ENCODE assay signal across 8 mouse cellular contexts in genomic region chr17:24687146-24687595, GRCm38 (mm10). TPM values are rescaled to one million over a fixed set of nuclear protein-coding genes. Genes with fewer than 3 reads are reported as not detected.
DNase-seq lines count a peak whose midpoint lies in the region; ATAC-seq and TF ChIP-seq lines count a peak whose summit lies in the region.

No protein-coding gene starts in this region.

- peak overlapping the region; percentile 61 to 64 for H3K4me3 ChIP-seq in MEL (ENCODE audit: control insufficient read depth in 1 of 2, insufficient read depth in 1 of 2, low read depth in 2 of 2, low read length in 2 of 2)
- H3K4me3 ChIP-seq in embryonic facial prominence, embryonic 15.5 days (replicated peaks): peak overlapping the region; percentile 29
- H3K4me3 ChIP-seq in hindbrain, embryonic 12.5 days: peak overlapping the region; percentile 23
- peak overlapping the region; percentile 59 for H3K4me3 ChIP-seq in liver, adult 2 months (ENCODE audit: insufficient read depth, low read depth, low read length)
- peak overlapping the region; percentile 64 for H3K4me3 ChIP-seq in midbrain, postnatal 0 days (ENCODE audit: low read depth, low read length)
- H3K4me3 ChIP-seq in thymus, adult 2 months (ENCODE audit: control insufficient read depth, insufficient read depth, low read length): peak overlapping the region; percentile 40

- no peaks in the 10 kb centered on the region for H3K79me2 ChIP-seq in MEL (ENCODE audit: control insufficient read depth, insufficient read depth, low read length, poor library complexity)
- no peaks in the 10 kb centered on the region for H3K79me2 ChIP-seq in liver, adult 2 months (ENCODE audit: control insufficient read depth, insufficient read depth, low read length)

- 2% methylated on average over 25 of the region's 25 CpGs for WGBS in embryonic facial prominence, embryonic 15.5 days
- WGBS in hindbrain, embryonic 12.5 days: 2% methylated on average over 25 of the region's 25 CpGs
- WGBS in liver, adult 2 months: 5% methylated on average over 25 of the region's 25 CpGs
- 2% methylated on average over 25 of the region's 25 CpGs for WGBS in midbrain, postnatal 0 days
- WGBS in thymus, adult 2 months: under 1% methylated on average over 25 of the region's 25 CpGs

- H3K4me1 ChIP-seq in MEL (ENCODE audit: control insufficient read depth in 1 of 2, insufficient read depth in 2 of 2, low read length in 2 of 2): peaks cover 0 to 12% of the 10 kb centered on the region in 2 experiments; a peak in 3 of 4 replicates
- H3K4me1 ChIP-seq in embryonic facial prominence, embryonic 15.5 days: peaks cover 22% of the 10 kb centered on the region
- peaks cover 25% of the 10 kb centered on the region for H3K4me1 ChIP-seq in hindbrain, embryonic 12.5 days
- H3K4me1 ChIP-seq in liver, adult 2 months (ENCODE audit: control insufficient read depth, insufficient read depth, low read length): peaks cover 6% of the 10 kb centered on the region; the same call in 1 of the 2 replicates
- H3K4me1 ChIP-seq in midbrain, postnatal 0 days (ENCODE audit: insufficient read depth, low read length): peaks cover 14% of the 10 kb centered on the region
- H3K4me1 ChIP-seq in thymus, adult 2 months (replicated peaks; ENCODE audit: control insufficient read depth, insufficient read depth, low read length): peaks cover 22% of the 10 kb centered on the region

- H3K4me2 ChIP-seq in embryonic facial prominence, embryonic 15.5 days (replicated peaks): peak overlapping the region; percentile 56
- peak overlapping the region; percentile 42 for H3K4me2 ChIP-seq in hindbrain, embryonic 12.5 days (replicated peaks)
- peak overlapping the region; percentile 65 for H3K4me2 ChIP-seq in midbrain, postnatal 0 days (ENCODE audit: low read depth, low read length, poor library complexity, severe bottlenecking)

- peaks cover 0 to 3% of the 10 kb centered on the region in 2 experiments; a peak in 1 of 4 replicates for H3K36me3 ChIP-seq in MEL (ENCODE audit: control insufficient read depth in 1 of 2, insufficient read depth in 2 of 2, low read length in 2 of 2)
- peaks cover under 1% of the 10 kb centered on the region for H3K36me3 ChIP-seq in embryonic facial prominence, embryonic 15.5 days
- peaks cover 7% of the 10 kb centered on the region; the same call in 1 of the 2 replicates for H3K36me3 ChIP-seq in hindbrain, embryonic 12.5 days
- no peaks in the 10 kb centered on the region for H3K36me3 ChIP-seq in liver, adult 2 months (ENCODE audit: control insufficient read depth, insufficient read depth, low read length)
- peaks cover 17% of the 10 kb centered on the region for H3K36me3 ChIP-seq in midbrain, postnatal 0 days (ENCODE audit: insufficient read depth, low read length)
- H3K36me3 ChIP-seq in thymus, adult 2 months (ENCODE audit: control insufficient read depth, insufficient read depth, low read length): no peaks in the 10 kb centered on the region

- TF ChIP-seq EP300 in MEL (IDR thresholded peaks at IDR 0.05; ENCODE audit: low read depth in 1 of 2, low read length in 2 of 2): no peak; a peak in 1 of 4 replicates

- peak overlapping the region; percentile 71 for H3K27ac ChIP-seq in MEL (ENCODE audit: control insufficient read depth, low read depth, low read length)
- H3K27ac ChIP-seq in embryonic facial prominence, embryonic 15.5 days (replicated peaks): no peak overlapping the region
- H3K27ac ChIP-seq in hindbrain, embryonic 12.5 days: no peak overlapping the region
- H3K27ac ChIP-seq in liver, adult 2 months (replicated peaks; ENCODE audit: insufficient read depth, low read depth, low read length): no peak overlapping the region
- no peak overlapping the region for H3K27ac ChIP-seq in midbrain, postnatal 0 days (ENCODE audit: low read depth, low read length)
- H3K27ac ChIP-seq in thymus, adult 2 months (ENCODE audit: control insufficient read depth, insufficient read depth, low read length): no peak overlapping the region

- TF ChIP-seq CTCF in MEL (IDR thresholded peaks at IDR 0.05 in 2 of 3, conservative IDR thresholded peaks at IDR 0.05 in 1 of 3; ENCODE audit: control insufficient read depth in 1 of 3, insufficient read depth in 1 of 3, low read depth in 2 of 3, low read length in 3 of 3, poor library complexity in 1 of 3, severe bottlenecking in 1 of 3): no peak
- no peak for TF ChIP-seq CTCF in liver, adult 2 months (IDR thresholded peaks at IDR 0.05; ENCODE audit: low read depth, low read length)
- no peak for TF ChIP-seq CTCF in midbrain, postnatal 0 days (IDR thresholded peaks at IDR 0.05)
- TF ChIP-seq CTCF in thymus, adult 2 months (IDR thresholded peaks at IDR 0.05; ENCODE audit: borderline replicate concordance, control insufficient read depth, extremely low read depth, insufficient read depth, low read length, poor library complexity): no peak

- no peak for TF ChIP-seq RAD21 in MEL (IDR thresholded peaks at IDR 0.05; ENCODE audit: low read depth, low read length)

- H3K9me3 ChIP-seq in MEL (replicated peaks; ENCODE audit: insufficient read depth, low read length): no peaks in the 10 kb centered on the region
- H3K9me3 ChIP-seq in embryonic facial prominence, embryonic 15.5 days (replicated peaks): no peaks in the 10 kb centered on the region
- H3K9me3 ChIP-seq in hindbrain, embryonic 12.5 days (replicated peaks): no peaks in the 10 kb centered on the region
- no peaks in the 10 kb centered on the region for H3K9me3 ChIP-seq in midbrain, postnatal 0 days (ENCODE audit: low read length)

- peak overlapping the region; percentile 57 for H3K9ac ChIP-seq in MEL (ENCODE audit: control insufficient read depth, low read depth, low read length, poor library complexity, severe bottlenecking)
- 0 out of 2 replicates have a peak overlapping the region, but pooled peaks have one; percentile 23 for H3K9ac ChIP-seq in embryonic facial prominence, embryonic 15.5 days
- H3K9ac ChIP-seq in hindbrain, embryonic 12.5 days: no peak overlapping the region
- H3K9ac ChIP-seq in liver, adult 2 months (ENCODE audit: low read depth, low read length): peak overlapping the region; percentile 13
- H3K9ac ChIP-seq in midbrain, postnatal 0 days (replicated peaks; ENCODE audit: low read length, poor library complexity, severe bottlenecking): peak overlapping the region; percentile 44; the same call in 1 of the 2 replicates

- ATAC-seq in embryonic facial prominence, embryonic 15.5 days (ENCODE audit: insufficient number of reproducible peaks, low FRiP score, low TSS enrichment, low read depth): peak; percentile 47; the same call in 1 of the 2 replicates
- ATAC-seq in hindbrain, embryonic 12.5 days (ENCODE audit: low FRiP score): no peak
- ATAC-seq in midbrain, postnatal 0 days (ENCODE audit: low FRiP score): no peak

- no peaks in the 10 kb centered on the region for H3K27me3 ChIP-seq in MEL (ENCODE audit: control insufficient read depth in 1 of 2, insufficient read depth in 2 of 2, low read length in 2 of 2)
- H3K27me3 ChIP-seq in embryonic facial prominence, embryonic 15.5 days: peaks cover 46% of the 10 kb centered on the region
- H3K27me3 ChIP-seq in hindbrain, embryonic 12.5 days: peaks cover 50% of the 10 kb centered on the region
- H3K27me3 ChIP-seq in liver, adult 2 months (ENCODE audit: control insufficient read depth, insufficient read depth, low read length): peaks cover 6% of the 10 kb centered on the region
- no peaks in the 10 kb centered on the region for H3K27me3 ChIP-seq in midbrain, postnatal 0 days (ENCODE audit: insufficient read depth, low read length)
- H3K27me3 ChIP-seq in thymus, adult 2 months (ENCODE audit: control insufficient read depth, insufficient read depth, low read length): peaks cover 15% of the 10 kb centered on the region

- peak; percentile 66 to 68 for DNase-seq in B cell, adult 2 months
- peak; percentile 88 for DNase-seq in MEL (ENCODE audit: low read depth, low spot score)
- peak; percentile 38 for DNase-seq in liver, adult 2 months (ENCODE audit: extremely low read depth, low read depth, low spot score)
- DNase-seq in midbrain, postnatal 0 days (ENCODE audit: low spot score): no peak
- DNase-seq in thymus, adult 2 months: peak; percentile 72
- DNase-seq in right cerebral cortex, postnatal 4 days: no peak

- TF ChIP-seq POLR2A in MEL (IDR thresholded peaks at IDR 0.05; ENCODE audit: control insufficient read depth in 1 of 2, insufficient read depth in 1 of 2, low read depth in 1 of 2, low read length in 2 of 2, poor library complexity in 1 of 2): peak in 1 of 2 experiments; percentile 43; a peak in 1 of 4 replicates
- no peak for TF ChIP-seq POLR2A in liver, adult 2 months (IDR thresholded peaks at IDR 0.05; ENCODE audit: extremely low read depth, insufficient read depth, low read length)
- no peak for TF ChIP-seq POLR2A in thymus, adult 2 months (IDR thresholded peaks at IDR 0.05; ENCODE audit: control insufficient read depth, extremely low read depth, insufficient read depth, low read length, poor library complexity)

RNA-seq across cellular contexts. Expression of gene Syngr3, which starts 2.6 kb away (rescaled TPM):
- 0.15 TPM in 1 of 2 replicates, not detected in the other for total RNA-seq in MEL (2012; rRNA removed)
- under 1 TPM in 1 of 2 experiments, not detected in 1; 0.68 TPM for polyA plus RNA-seq in MEL (2012; ENCODE audit: insufficient read depth in 1 of 2, insufficient read length in 2 of 2, low read depth in 1 of 2, low replicate concordance in 2 of 2, missing spikeins in 1 of 2)
- polyA plus RNA-seq in embryonic facial prominence, embryonic 15.5 days (2015; fragmentation: Nextera tagmentation; extraction: Ambion mirVana): 2.0 and 2.9 TPM in 2 replicates
- polyA plus RNA-seq in hindbrain, embryonic 12.5 days (2016; fragmentation: Nextera tagmentation; extraction: Ambion mirVana): 30.6 and 32.1 TPM in 2 replicates
- 0.09 and 0.13 TPM in 2 replicates for total RNA-seq in liver, adult 2 months (2014; rRNA removed)
- polyA plus RNA-seq in liver, adult 2 months (2012; rRNA removed): 0.10 TPM in 2 replicates
- 330 and 376 TPM in 2 replicates for total RNA-seq in midbrain, postnatal 0 days (2014; rRNA removed)
- 334 and 375 TPM in 2 replicates for polyA plus RNA-seq in midbrain, postnatal 0 days (2015; fragmentation: Nextera tagmentation; extraction: Ambion mirVana)
- 0.29 and 0.32 TPM in 2 replicates for polyA plus RNA-seq in thymus, adult 2 months (2012; rRNA removed)

RNA-seq across cellular contexts. Expression of gene Gfer, which starts 8.8 kb away (rescaled TPM):
- total RNA-seq in MEL (2012; rRNA removed): 78.6 and 86.8 TPM in 2 replicates
- 10 to 100 TPM in 1 of 2 experiments, not detected in 1; 83.0 TPM for polyA plus RNA-seq in MEL (2012; ENCODE audit: insufficient read depth in 1 of 2, insufficient read length in 2 of 2, low read depth in 1 of 2, low replicate concordance in 2 of 2, missing spikeins in 1 of 2)
- polyA plus RNA-seq in embryonic facial prominence, embryonic 15.5 days (2015; fragmentation: Nextera tagmentation; extraction: Ambion mirVana): 33.1 and 35.2 TPM in 2 replicates
- polyA plus RNA-seq in hindbrain, embryonic 12.5 days (2016; fragmentation: Nextera tagmentation; extraction: Ambion mirVana): 42.2 and 42.4 TPM in 2 replicates
- total RNA-seq in liver, adult 2 months (2014; rRNA removed): 32.6 and 38.2 TPM in 2 replicates
- 49.8 and 51.9 TPM in 2 replicates for polyA plus RNA-seq in liver, adult 2 months (2012; rRNA removed)
- total RNA-seq in midbrain, postnatal 0 days (2014; rRNA removed): 28.0 and 44.3 TPM in 2 replicates
- polyA plus RNA-seq in midbrain, postnatal 0 days (2015; fragmentation: Nextera tagmentation; extraction: Ambion mirVana): 36.7 and 39.4 TPM in 2 replicates
- polyA plus RNA-seq in thymus, adult 2 months (2012; rRNA removed): 24.3 and 33.3 TPM in 2 replicates

RNA-seq across cellular contexts. Expression of gene Noxo1, which starts 8.9 kb away (rescaled TPM):
- 0.39 and 0.62 TPM in 2 replicates for total RNA-seq in MEL (2012; rRNA removed)
- polyA plus RNA-seq in MEL (2012; ENCODE audit: insufficient read depth in 1 of 2, insufficient read length in 2 of 2, low read depth in 1 of 2, low replicate concordance in 2 of 2, missing spikeins in 1 of 2): 1 to 10 TPM in 1 of 2 experiments, not detected in 1; 2.4 TPM
- polyA plus RNA-seq in embryonic facial prominence, embryonic 15.5 days (2015; fragmentation: Nextera tagmentation; extraction: Ambion mirVana): 3.8 and 5.8 TPM in 2 replicates
- 3.6 and 4.8 TPM in 2 replicates for polyA plus RNA-seq in hindbrain, embryonic 12.5 days (2016; fragmentation: Nextera tagmentation; extraction: Ambion mirVana)
- total RNA-seq in liver, adult 2 months (2014; rRNA removed): 0.37 and 0.40 TPM in 2 replicates
- 2.7 TPM in 2 replicates for polyA plus RNA-seq in liver, adult 2 months (2012; rRNA removed)
- 7.2 and 11.1 TPM in 2 replicates for total RNA-seq in midbrain, postnatal 0 days (2014; rRNA removed)
- 1.9 and 2.1 TPM in 2 replicates for polyA plus RNA-seq in midbrain, postnatal 0 days (2015; fragmentation: Nextera tagmentation; extraction: Ambion mirVana)
- 10.5 and 10.8 TPM in 2 replicates for polyA plus RNA-seq in thymus, adult 2 months (2012; rRNA removed)

RNA-seq across cellular contexts. Expression of gene Zfp598, which starts 17.7 kb away (rescaled TPM):
- 21.9 and 22.2 TPM in 2 replicates for total RNA-seq in MEL (2012; rRNA removed)
- 10 to 100 TPM; 59.0 to 80.4 TPM for polyA plus RNA-seq in MEL (2012; ENCODE audit: insufficient read depth in 1 of 2, insufficient read length in 2 of 2, low read depth in 1 of 2, low replicate concordance in 2 of 2, missing spikeins in 1 of 2)
- polyA plus RNA-seq in embryonic facial prominence, embryonic 15.5 days (2015; fragmentation: Nextera tagmentation; extraction: Ambion mirVana): 23.8 and 26.8 TPM in 2 replicates
- 23.0 and 25.2 TPM in 2 replicates for polyA plus RNA-seq in hindbrain, embryonic 12.5 days (2016; fragmentation: Nextera tagmentation; extraction: Ambion mirVana)
- total RNA-seq in liver, adult 2 months (2014; rRNA removed): 11.1 and 16.0 TPM in 2 replicates
- 67.8 and 106 TPM in 2 replicates for polyA plus RNA-seq in liver, adult 2 months (2012; rRNA removed)
- 36.4 and 40.0 TPM in 2 replicates for total RNA-seq in midbrain, postnatal 0 days (2014; rRNA removed)
- 15.7 and 16.4 TPM in 2 replicates for polyA plus RNA-seq in midbrain, postnatal 0 days (2015; fragmentation: Nextera tagmentation; extraction: Ambion mirVana)
- polyA plus RNA-seq in thymus, adult 2 months (2012; rRNA removed): 118 and 123 TPM in 2 replicates

RNA-seq across cellular contexts. Expression of gene Tbl3, which starts 20.3 kb away (rescaled TPM):
- 102 and 103 TPM in 2 replicates for total RNA-seq in MEL (2012; rRNA removed)
- polyA plus RNA-seq in MEL (2012; ENCODE audit: insufficient read depth in 1 of 2, insufficient read length in 2 of 2, low read depth in 1 of 2, low replicate concordance in 2 of 2, missing spikeins in 1 of 2): 100 to 1,000 TPM in 1 of 2 experiments, not detected in 1; 111 TPM
- 61.3 and 63.4 TPM in 2 replicates for polyA plus RNA-seq in embryonic facial prominence, embryonic 15.5 days (2015; fragmentation: Nextera tagmentation; extraction: Ambion mirVana)
- 76.9 and 79.7 TPM in 2 replicates for polyA plus RNA-seq in hindbrain, embryonic 12.5 days (2016; fragmentation: Nextera tagmentation; extraction: Ambion mirVana)
- total RNA-seq in liver, adult 2 months (2014; rRNA removed): 14.2 and 17.8 TPM in 2 replicates
- 29.4 and 37.9 TPM in 2 replicates for polyA plus RNA-seq in liver, adult 2 months (2012; rRNA removed)
- total RNA-seq in midbrain, postnatal 0 days (2014; rRNA removed): 44.0 and 56.4 TPM in 2 replicates
- polyA plus RNA-seq in midbrain, postnatal 0 days (2015; fragmentation: Nextera tagmentation; extraction: Ambion mirVana): 38.2 and 46.7 TPM in 2 replicates
- 109 and 120 TPM in 2 replicates for polyA plus RNA-seq in thymus, adult 2 months (2012; rRNA removed)

Comparison
In these comparisons a context has a peak if more than half of its experiments do, and no peak if none do; other contexts are left out.
1. DNase-seq: peak in B cell, adult 2 months (2 of 2), MEL (single experiment), liver, adult 2 months (single experiment) and thymus, adult 2 months (single experiment); none in midbrain, postnatal 0 days (single experiment) and right cerebral cortex, postnatal 4 days (single experiment).
2. RNA of gene Syngr3, which starts 2.6 kb away (polyA plus RNA-seq): 334 to 375 TPM in midbrain, postnatal 0 days; 30.6 to 32.1 TPM in hindbrain, embryonic 12.5 days, 2.0 to 2.9 TPM in embryonic facial prominence, embryonic 15.5 days, 0.68 TPM in MEL, 0.29 to 0.32 TPM in thymus, adult 2 months and 0.10 TPM in liver, adult 2 months; every median in the first group is over 10 times any median in the second.
3. Peak in every context shown above with its lines, with median percentiles within 50 percentile points of each other: H3K4me3 ChIP-seq and H3K4me2 ChIP-seq.